Mouse (Mus musculus) stomach, embryonic 16.5 days (tissue): ENCODE measurements at regions not wholly inside any gene's neighbourhood (a gene's known extent, or its start where the extent isn't known, plus 50 kb on each side); places are given as distances from the start of the nearest gene placed in this dataset.

Experiments used
- ATAC-seq: fragments of 200-750 bp; cut with Nextera tagmentation; 2 replicates; pipeline ENCODE4 v1.8.0; 2017; ENCODE audit warnings: moderate number of reproducible peaks, moderate TSS enrichment; ENCODE audit not compliant: insufficient read depth, low FRiP score
- H3K27ac ChIP-seq: fragments of 300-500 bp; sonication (generic); 2 replicates; pipeline ENCODE4 v1.5.1; 2014; ENCODE audit warnings: low read length
- H3K27me3 ChIP-seq: fragments of 300-500 bp; sonication (generic); 2 replicates; pipeline ENCODE4 v1.6.1; 2014; ENCODE audit warnings: low read length, control low read depth, mixed read lengths; ENCODE audit not compliant: control insufficient read depth, insufficient read depth
- H3K36me3 ChIP-seq: fragments of 300-500 bp; sonication (generic); 2 replicates; pipeline ENCODE4 v1.6.1; 2014; ENCODE audit warnings: low read length; ENCODE audit not compliant: control insufficient read depth, insufficient read depth
- H3K4me1 ChIP-seq: fragments of 300-500 bp; sonication (generic); 2 replicates; pipeline ENCODE4 v1.6.1; 2014; ENCODE audit warnings: low read length, control low read depth, mixed read lengths; ENCODE audit not compliant: control insufficient read depth, insufficient read depth
- H3K4me2 ChIP-seq: fragments of 300-500 bp; sonication (generic); 2 replicates; pipeline ENCODE4 v1.6.1; 2014; ENCODE audit warnings: low read depth, low read length, mixed read lengths
- H3K4me3 ChIP-seq: fragments of 300-500 bp; sonication (generic); replicated peaks from 2 replicates; pipeline ENCODE4 v1.5.1; 2014; ENCODE audit warnings: mild to moderate bottlenecking, low read length
- H3K9ac ChIP-seq: fragments of 300-500 bp; sonication (generic); 2 replicates; pipeline ENCODE4 v1.6.1; 2014; ENCODE audit warnings: low read length
- H3K9me3 ChIP-seq: fragments of 300-500 bp; sonication (generic); replicated peaks from 2 replicates; pipeline ENCODE4 v1.6.1; 2016; ENCODE audit warnings: low read length, control low read depth; ENCODE audit not compliant: control insufficient read depth
- WGBS: fragments of 180-500 bp; shearing (Covaris S2); extraction: QIAGEN DNeasy Blood & Tissue Kit; methylation state at CpG from one replicate; pipeline ENCODE4 v1.1.7; 2014; 5-methylcytosine and 5-hydroxymethylcytosine counted together

DNA sequence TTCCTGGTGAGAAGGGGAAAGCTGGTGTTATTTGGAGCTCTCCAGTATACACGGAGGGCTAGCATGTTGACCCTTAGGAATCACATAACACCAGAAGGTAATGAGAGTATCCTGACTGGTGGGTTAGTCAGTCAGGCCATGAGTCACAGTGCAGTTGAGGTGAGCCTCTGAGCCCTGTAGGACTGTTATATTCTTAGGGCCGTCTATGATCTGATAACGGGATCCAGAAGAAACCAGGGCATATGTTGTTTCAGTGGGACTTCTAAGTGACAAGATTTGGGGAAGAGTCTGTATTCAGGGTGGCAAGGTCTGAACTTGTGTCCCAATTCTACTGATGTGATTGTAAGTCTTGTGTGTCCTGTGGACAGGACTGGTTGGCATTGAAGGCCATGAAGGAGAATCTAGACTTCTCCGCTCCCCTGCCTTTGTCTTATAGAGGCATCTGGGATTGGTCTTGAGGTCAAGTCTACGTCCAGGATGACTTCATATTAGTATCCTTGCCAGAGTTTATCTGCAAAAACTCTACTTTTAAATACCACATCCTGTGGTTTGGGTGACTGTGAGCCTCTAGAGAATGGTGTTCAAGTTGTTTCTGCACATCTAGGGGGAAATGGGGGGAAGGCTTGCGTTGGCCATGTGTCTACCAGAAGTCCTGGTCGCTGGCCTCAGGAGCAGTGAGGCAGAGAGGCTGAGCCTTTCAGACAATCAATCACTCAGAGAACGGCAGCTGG lies 71.2 kb downstream of the Itgb2l start:
- no peak overlapping the region for H3K9ac ChIP-seq
- H3K27me3 ChIP-seq: no peaks in the 10 kb centered on the region
- WGBS: 67% methylated on average over 8 of the region's 8 CpGs
- no peak overlapping the region for H3K4me3 ChIP-seq
- H3K4me2 ChIP-seq: no peak overlapping the region
- no peaks in the 10 kb centered on the region for H3K36me3 ChIP-seq
- no peaks in the 10 kb centered on the region for H3K9me3 ChIP-seq
- no peak overlapping the region for H3K27ac ChIP-seq
- ATAC-seq: no peak
- H3K4me1 ChIP-seq: peaks cover 2% of the 10 kb centered on the region; the same call in 1 of the 2 replicates

DNA sequence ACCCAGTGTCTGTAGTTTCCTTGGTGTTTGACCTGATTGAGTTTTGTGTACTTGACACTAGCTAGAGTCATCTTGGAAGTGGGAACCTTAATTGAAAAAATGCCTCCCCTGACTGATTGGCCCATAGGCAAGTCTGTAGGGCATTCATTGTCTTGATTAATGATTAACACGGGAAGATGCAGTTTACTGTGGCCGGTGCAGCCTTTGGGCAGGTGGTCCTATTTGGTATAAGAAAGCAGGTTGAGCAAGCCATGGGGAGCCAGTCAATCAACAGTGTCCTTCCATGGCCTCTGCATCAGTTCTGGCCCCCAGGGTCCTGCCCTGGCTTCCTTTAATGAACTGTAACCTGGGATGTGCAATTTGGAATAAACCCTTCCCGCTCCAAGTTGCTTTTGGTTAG lies 72.3 kb downstream of the Itgb2l start:
- H3K36me3 ChIP-seq: no peaks in the 10 kb centered on the region
- H3K9me3 ChIP-seq: no peaks in the 10 kb centered on the region
- no peak overlapping the region; the same call in 1 of the 2 replicates for H3K27ac ChIP-seq
- H3K27me3 ChIP-seq: no peaks in the 10 kb centered on the region
- H3K9ac ChIP-seq: no peak overlapping the region
- H3K4me1 ChIP-seq: no peaks in the 10 kb centered on the region
- no peak for ATAC-seq
- 49% methylated on average over 3 of the region's 3 CpGs for WGBS
- H3K4me3 ChIP-seq: no peak overlapping the region
- no peak overlapping the region for H3K4me2 ChIP-seq

DNA sequence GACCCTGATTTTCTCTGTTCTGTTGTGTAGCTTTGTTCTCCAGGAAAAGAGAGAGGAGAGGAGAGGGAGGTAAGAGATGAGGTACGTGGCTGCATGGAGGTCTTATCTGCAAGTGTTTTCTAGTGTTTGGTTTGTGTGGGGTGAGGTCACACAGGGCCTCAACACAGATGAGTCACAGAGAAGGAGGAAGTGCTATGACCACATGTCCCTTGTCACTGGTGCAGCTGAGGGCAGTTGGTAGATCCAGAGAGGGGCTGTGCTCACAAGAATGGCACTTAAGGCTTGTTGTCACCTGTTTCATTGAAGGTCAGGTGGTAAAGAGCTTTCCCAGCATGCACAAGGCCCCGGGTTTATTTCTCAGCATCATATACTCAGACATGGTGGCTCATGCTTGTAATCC lies 73.2 kb downstream of the Itgb2l start:
- peak; percentile 81 for ATAC-seq
- no peak overlapping the region for H3K4me3 ChIP-seq
- H3K4me2 ChIP-seq: no peak overlapping the region
- peak overlapping the region; percentile 5; the same call in 1 of the 2 replicates for H3K27ac ChIP-seq
- H3K27me3 ChIP-seq: no peaks in the 10 kb centered on the region
- no peak overlapping the region for H3K9ac ChIP-seq
- H3K4me1 ChIP-seq: no peaks in the 10 kb centered on the region
- H3K9me3 ChIP-seq: no peaks in the 10 kb centered on the region
- no peaks in the 10 kb centered on the region for H3K36me3 ChIP-seq
- 52% methylated on average over 2 of the region's 2 CpGs for WGBS
